Mouse (Mus musculus) ES-Bruce4 (cell line): ENCODE measurements around the gene Evx1. TPM values are rescaled to one million over a fixed set of nuclear protein-coding genes. Genes with fewer than 3 reads are reported as not detected.
"Not testable (repeated sequence)": the region's sequence is repeated elsewhere in the genome, so short reads cannot be mapped to it uniquely, and the experiment has no call there.

Experiments used
- H3K27ac ChIP-seq: 2 replicates; pipeline ENCODE4 v1.5.1; 2012; ENCODE audit warnings: low read length, inconsistent platforms; ENCODE audit not compliant: insufficient read depth
- H3K27me3 ChIP-seq: 2 replicates; pipeline ENCODE4 v1.6.1; 2012; ENCODE audit warnings: mild to moderate bottlenecking, low read length, inconsistent platforms; ENCODE audit not compliant: control insufficient read depth, poor library complexity, insufficient read depth, severe bottlenecking
- H3K36me3 ChIP-seq: 2 replicates; pipeline ENCODE4 v1.6.1; 2012; ENCODE audit warnings: inconsistent platforms, mild to moderate bottlenecking, low read length, moderate library complexity; ENCODE audit not compliant: control insufficient read depth, poor library complexity, insufficient read depth, severe bottlenecking
- H3K4me1 ChIP-seq: one replicate; pipeline ENCODE4 v1.8.1; 2011; ENCODE audit warnings: low read length; ENCODE audit not compliant: control insufficient read depth, insufficient read depth
- H3K4me3 ChIP-seq: 2 replicates; pipeline ENCODE4 v1.5.1; 2011; ENCODE audit warnings: low read depth, mild to moderate bottlenecking, low read length
- H3K9ac ChIP-seq: 2 replicates; pipeline ENCODE4 v1.6.1; 2012; ENCODE audit warnings: low read depth, mild to moderate bottlenecking, inconsistent platforms; ENCODE audit not compliant: poor library complexity, severe bottlenecking
- H3K9me3 ChIP-seq: replicated peaks from 2 replicates; pipeline ENCODE4 v1.6.1; 2012; ENCODE audit warnings: mild to moderate bottlenecking, low read length, inconsistent platforms; ENCODE audit not compliant: control insufficient read depth, poor library complexity, insufficient read depth, severe bottlenecking
- CTCF ChIP-seq: IDR thresholded peaks from one replicate; pipeline ENCODE4 v1.8.1; 2011; ENCODE audit warnings: low read depth, low read length
- EP300 ChIP-seq: IDR thresholded peaks from 2 replicates; pipeline ENCODE4 v1.6.1; 2011; ENCODE audit warnings: low read depth, low read length; ENCODE audit not compliant: insufficient read depth
- POLR2A ChIP-seq: IDR thresholded peaks from one replicate; pipeline ENCODE4 v1.8.1; 2011; ENCODE audit warnings: low read length; ENCODE audit not compliant: insufficient read depth
- polyA plus RNA-seq: library from polyadenylated mRNA; stranded (reverse); fragments of >200 nt; gene quantifications from 2 replicates; pipeline ENCODE4 v1.2.4, GENCODE M21; 2011; ENCODE audit warnings: low read depth; ENCODE audit not compliant: missing spikeins, insufficient read depth, insufficient read length

The Evx1 gene
- polyA plus RNA-seq, 1 experiment: 0.63 TPM

- Histone ChIP-seq H3K36me3 (no peaks in the 10 kb centered on the region), H3K4me1 (no peaks in the 10 kb centered on the region), H3K4me3 (no peak overlapping the region; the same call in 1 of the 2 replicates), H3K27me3 (peaks cover 13% of the 10 kb centered on the region), H3K27ac (no peak overlapping the region), H3K9me3 (no peaks in the 10 kb centered on the region), H3K9ac (no peak overlapping the region)
- no peak for TF ChIP-seq CTCF
- no peak for TF ChIP-seq POLR2A
- no peak for TF ChIP-seq EP300
Measured at GRCm38 (mm10) chr6:52322721-52323215, 9.5 kb downstream of the Evx1 start.

DNA sequence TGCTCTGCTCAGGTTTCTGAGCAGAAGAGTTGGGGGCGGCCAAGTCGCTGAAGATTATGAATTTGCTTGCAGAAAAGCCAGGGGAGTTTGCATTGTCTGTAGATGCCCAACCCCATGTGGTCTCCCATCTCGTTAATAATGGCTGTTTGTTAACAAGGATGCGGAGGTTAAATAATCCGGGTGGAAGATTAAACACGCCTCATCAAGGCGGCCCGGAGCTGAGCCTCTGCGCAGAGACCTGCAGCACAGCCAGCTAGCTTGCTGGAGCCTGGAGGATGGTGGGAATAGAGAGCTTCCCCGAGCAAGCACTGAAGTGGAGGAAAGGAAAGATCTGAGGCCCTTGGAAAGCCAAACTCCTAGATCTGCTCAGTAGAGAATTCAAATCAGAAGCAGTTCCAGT lies 10.0 kb downstream of the Evx1 start:
- H3K36me3 ChIP-seq: no peaks in the 10 kb centered on the region
- no peak overlapping the region for H3K27ac ChIP-seq
- peaks cover 13% of the 10 kb centered on the region for H3K27me3 ChIP-seq
- H3K9ac ChIP-seq: no peak overlapping the region
- no peak overlapping the region for H3K4me3 ChIP-seq
- H3K4me1 ChIP-seq: no peaks in the 10 kb centered on the region
- no peaks in the 10 kb centered on the region for H3K9me3 ChIP-seq
- TF ChIP-seq POLR2A (no peak), CTCF (no peak), EP300 (no peak)

GRCm38 (mm10) chr6:52324061-52324460 lies 10.8 kb downstream of the Evx1 start:
- no peaks in the 10 kb centered on the region for H3K9me3 ChIP-seq
- TF ChIP-seq CTCF (no peak), EP300 (no peak), POLR2A (no peak)
- H3K36me3 ChIP-seq: no peaks in the 10 kb centered on the region
- H3K4me1 ChIP-seq: no peaks in the 10 kb centered on the region
- H3K9ac ChIP-seq: no peak overlapping the region
- H3K27me3 ChIP-seq: peaks cover 10% of the 10 kb centered on the region
- no peak overlapping the region for H3K4me3 ChIP-seq
- H3K27ac ChIP-seq: no peak overlapping the region

DNA sequence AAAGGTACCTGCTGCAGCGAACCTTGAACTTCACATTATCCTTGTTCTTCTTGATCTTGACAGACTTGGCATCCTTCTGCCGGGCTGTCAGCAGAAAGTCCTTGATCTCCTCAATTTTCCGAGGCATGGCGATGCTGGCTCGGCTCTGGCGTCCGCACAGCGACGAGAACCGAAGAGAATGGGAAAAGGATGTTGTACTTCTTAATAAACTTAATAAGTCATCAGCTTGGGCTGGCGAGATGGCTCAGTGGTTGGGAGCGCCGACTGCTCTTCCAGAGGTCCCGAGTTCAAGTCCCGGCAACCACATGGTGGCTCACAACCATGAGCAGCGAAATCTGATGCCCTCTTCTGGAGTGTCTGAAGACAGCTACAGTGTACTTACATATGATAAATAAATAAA lies 33.5 kb downstream of the Evx1 start:
- H3K36me3 ChIP-seq, H3K4me3 ChIP-seq, H3K4me1 ChIP-seq, H3K9ac ChIP-seq, H3K27ac ChIP-seq, H3K27me3 ChIP-seq: not testable (repeated sequence)
- H3K9me3 ChIP-seq: peaks cover 22% of the 10 kb centered on the region

DNA sequence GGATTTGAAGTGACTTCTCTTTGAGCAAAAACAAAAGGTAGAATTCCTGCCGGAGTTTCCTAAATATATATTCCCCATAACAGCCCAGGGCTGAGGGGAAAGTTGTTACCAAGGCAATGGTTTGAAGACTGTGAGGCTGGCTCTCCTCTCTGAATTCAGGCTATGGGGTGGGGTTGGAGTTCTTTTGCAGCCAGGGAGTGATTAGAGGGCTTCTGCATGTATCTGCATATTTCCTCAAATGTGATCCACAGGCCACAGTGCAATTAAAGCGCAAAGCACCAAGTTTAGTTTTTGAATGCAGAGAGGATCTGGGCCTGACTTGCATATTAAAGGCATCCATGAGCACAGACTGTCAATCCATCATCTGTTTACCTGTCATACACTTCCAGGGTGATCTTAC lies 52.7 kb downstream of the Evx1 start:
- Histone ChIP-seq H3K36me3 (no peaks in the 10 kb centered on the region), H3K27ac (no peak overlapping the region), H3K27me3 (no peaks in the 10 kb centered on the region), H3K4me3 (no peak overlapping the region), H3K9me3 (no peaks in the 10 kb centered on the region), H3K9ac (no peak overlapping the region), H3K4me1 (no peaks in the 10 kb centered on the region)
- TF ChIP-seq EP300 (no peak), POLR2A (no peak), CTCF (no peak)

- no peak overlapping the region for H3K27ac ChIP-seq
- no peaks in the 10 kb centered on the region for H3K27me3 ChIP-seq
- TF ChIP-seq CTCF (no peak), EP300 (no peak), POLR2A (no peak)
- H3K9ac ChIP-seq: no peak overlapping the region
- no peaks in the 10 kb centered on the region for H3K4me1 ChIP-seq
- no peaks in the 10 kb centered on the region for H3K9me3 ChIP-seq
- no peak overlapping the region for H3K4me3 ChIP-seq
- H3K36me3 ChIP-seq: no peaks in the 10 kb centered on the region
Measured at GRCm38 (mm10) chr6:52366533-52366932, 53.2 kb downstream of the Evx1 start.

DNA sequence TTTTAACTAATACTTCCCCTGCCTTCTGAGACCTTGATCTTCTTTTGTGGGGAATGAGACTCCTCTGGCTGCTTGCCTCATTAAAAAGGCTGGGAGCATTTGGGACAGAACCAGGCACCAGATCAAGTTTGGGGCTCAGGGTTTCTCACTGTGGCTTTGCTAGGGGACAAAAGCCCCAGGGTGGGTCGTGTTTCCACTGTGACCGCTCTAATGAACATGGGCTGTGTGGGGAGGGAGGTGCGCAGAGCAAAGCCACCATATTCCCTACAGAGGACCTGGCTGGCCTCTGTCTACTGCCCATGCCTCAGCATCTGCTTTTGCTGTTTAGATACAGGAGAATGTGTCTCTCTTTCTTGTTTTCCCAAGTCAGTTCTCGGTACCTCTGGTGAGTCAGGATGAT lies 53.8 kb downstream of the Evx1 start:
- TF ChIP-seq EP300 (no peak), CTCF (no peak), POLR2A (no peak)
- Histone ChIP-seq H3K4me3 (no peak overlapping the region), H3K36me3 (no peaks in the 10 kb centered on the region), H3K9ac (no peak overlapping the region), H3K4me1 (no peaks in the 10 kb centered on the region), H3K9me3 (no peaks in the 10 kb centered on the region), H3K27ac (no peak overlapping the region), H3K27me3 (no peaks in the 10 kb centered on the region)

Other genes with a start within 250 kb of the Evx1 start
- 2.7 and 2.9 TPM in 2 replicates for gene Hoxa1, start 155.2 kb upstream of the Evx1 start, polyA plus RNA-seq
- gene Hoxa2, start 148.7 kb upstream of the Evx1 start, polyA plus RNA-seq: not detected in 2 replicates
- gene 5730596B20Rik, start 136.0 kb upstream of the Evx1 start, polyA plus RNA-seq: not detected in 2 replicates
- gene Hoxa4, start 121.7 kb upstream of the Evx1 start, polyA plus RNA-seq: not detected in 2 replicates
- gene Hoxa5, start 108.9 kb upstream of the Evx1 start, polyA plus RNA-seq: not detected in 2 replicates
- not detected in 2 replicates for gene Hoxa6, start 104.8 kb upstream of the Evx1 start, polyA plus RNA-seq
- gene Hoxa3, start 100.2 kb upstream of the Evx1 start, polyA plus RNA-seq: 0.25 TPM in 1 of 2 replicates, not detected in the other
- gene Gm28308, start 100.2 kb upstream of the Evx1 start, polyA plus RNA-seq: not detected in 2 replicates
- gene Hoxa7, start 91.6 kb upstream of the Evx1 start, polyA plus RNA-seq: 0.65 and 1.4 TPM in 2 replicates
- not detected in 2 replicates for gene Hoxa9, start 82.4 kb upstream of the Evx1 start, polyA plus RNA-seq
- gene Hoxa10, start 72.6 kb upstream of the Evx1 start, polyA plus RNA-seq: not detected in 2 replicates
- not detected in 2 replicates for gene Hoxa11, start 67.7 kb upstream of the Evx1 start, polyA plus RNA-seq
- 0.25 TPM in 1 of 2 replicates, not detected in the other for gene Hoxa13, start 52.6 kb upstream of the Evx1 start, polyA plus RNA-seq